Mouse (Mus musculus) ovary, adult 2 months (tissue): Measurements from ENCODE around the gene Slc35g1. TPM values are rescaled to one million over a fixed set of nuclear protein-coding genes. Genes with fewer than 3 reads are reported as not detected.

Source experiments
- polyA plus RNA-seq: library from polyadenylated mRNA; depleted of rRNA; stranded (reverse); fragments of >200 nt; gene quantifications from 2 replicates; pipeline ENCODE4 v1.2.3, GENCODE M21; 2012; rRNA removed

Gene Slc35g1
- 1.6 and 2.4 TPM in 2 replicates for polyA plus RNA-seq

DNA sequence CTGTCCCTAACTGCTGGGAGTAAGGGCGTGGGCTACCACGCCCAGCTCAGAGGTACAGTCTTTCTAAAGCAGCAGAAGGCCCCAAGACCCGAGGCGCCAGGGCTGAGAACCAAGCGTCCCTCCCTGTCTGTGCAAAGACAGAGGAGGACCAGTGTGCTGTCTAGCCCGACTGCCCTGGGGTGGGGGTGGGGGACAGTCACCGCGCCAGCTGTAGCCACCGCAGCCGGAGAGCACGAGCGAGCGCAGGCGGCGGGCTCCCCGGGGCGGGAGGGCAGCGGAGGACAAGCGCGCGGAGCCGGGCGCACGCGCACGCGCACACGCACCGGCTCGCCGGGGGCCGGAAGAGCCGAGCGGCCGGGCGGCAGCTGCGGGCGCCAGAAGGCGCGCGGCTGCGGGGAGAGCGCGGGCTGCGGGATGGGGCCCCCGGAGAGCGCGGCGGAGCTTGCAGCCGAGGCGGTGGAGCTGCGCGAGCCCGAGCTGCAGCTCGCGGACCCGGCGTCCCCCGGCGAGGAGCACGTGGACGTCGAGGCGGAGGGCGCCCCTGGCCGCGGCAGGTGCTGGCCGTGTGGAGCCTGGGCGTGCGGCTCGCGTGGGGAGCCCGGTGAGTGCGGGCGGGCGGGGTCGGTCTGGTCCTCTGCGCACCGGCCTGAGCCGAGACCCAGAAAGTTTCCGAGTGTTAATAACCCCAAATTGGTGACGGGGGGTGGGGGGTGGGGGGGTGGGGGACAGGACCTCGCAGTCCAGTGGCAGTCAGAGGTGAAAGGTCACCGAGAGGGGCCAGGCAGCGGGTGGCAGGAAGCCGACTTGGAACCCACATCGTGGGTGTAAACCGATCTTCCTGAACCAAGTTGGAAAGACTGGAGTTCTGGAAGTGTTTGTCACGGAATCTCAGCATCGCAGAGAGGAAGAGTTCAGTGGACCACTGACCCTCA is at the start of gene Slc35g1:
TSS of gene Slc35g1 (plus strand) at position 280 of the 932 bp plus-strand sequence.

Other genes starting within 250 kb of the Slc35g1 start
- 2.9 and 6.2 TPM in 2 replicates for gene Fra10ac1, start 171.8 kb upstream of the Slc35g1 start, polyA plus RNA-seq
- 0.05 and 0.16 TPM in 2 replicates for gene Lgi1, start 131.4 kb upstream of the Slc35g1 start, polyA plus RNA-seq
- 7.1 and 7.4 TPM in 2 replicates for gene Plce1, start 85.1 kb downstream of the Slc35g1 start, polyA plus RNA-seq